Mouse (Mus musculus) MEL (cell line): ENCODE measurements around the gene Arsg. TPM values are rescaled to one million over a fixed set of nuclear protein-coding genes. Genes with fewer than 3 reads are reported as not detected.
A peak's percentile ranks its signal among the peaks of the same experiment; 100 is the strongest.
"Not testable (repeated sequence)": the region's sequence is repeated elsewhere in the genome, so short reads cannot be mapped to it uniquely, and the experiment has no call there.

Experiments
- DNase-seq: peaks from one replicate; pipeline ENCODE4 v3.0.0; 2011; ENCODE audit warnings: low read depth, low spot score
- H3K27ac ChIP-seq: 2 replicates; pipeline ENCODE4 v1.5.1; 2012; ENCODE audit warnings: low read depth, mild to moderate bottlenecking, control low read depth, low read length, moderate library complexity; ENCODE audit not compliant: control insufficient read depth
- H3K27me3 ChIP-seq, 2 experiments: fragments of 150-350 bp in 1 of 2; sonication (generic) in 1 of 2; 2 replicates each; pipeline ENCODE4 v1.6.1; 2012; ENCODE audit warnings: low read length in 2 of 2, mild to moderate bottlenecking in 2 of 2, improper control_type of control experiment in 1 of 2, moderate library complexity in 1 of 2; ENCODE audit not compliant: insufficient read depth in 2 of 2, control insufficient read depth in 1 of 2
- H3K36me3 ChIP-seq, 2 experiments: 2 replicates each; pipeline ENCODE4 v1.6.1; 2012 to 2014; ENCODE audit warnings: low read length in 2 of 2, improper control_type of control experiment in 1 of 2, inconsistent platforms in 1 of 2, mild to moderate bottlenecking in 1 of 2; ENCODE audit not compliant: insufficient read depth in 2 of 2, control insufficient read depth in 1 of 2
- H3K4me1 ChIP-seq, 2 experiments: fragments of 150-350 bp in 1 of 2; sonication (generic) in 1 of 2; 2 replicates each; pipeline ENCODE4 v1.6.1; 2012; ENCODE audit warnings: low read length in 2 of 2, improper control_type of control experiment in 1 of 2, mild to moderate bottlenecking in 1 of 2; ENCODE audit not compliant: insufficient read depth in 2 of 2, control insufficient read depth in 1 of 2
- H3K4me3 ChIP-seq, 2 experiments: fragments of 150-350 bp in 1 of 2; sonication (generic) in 1 of 2; 2 replicates each; pipeline ENCODE4 v1.5.1; 2012; ENCODE audit warnings: low read depth in 2 of 2, low read length in 2 of 2, mild to moderate bottlenecking in 2 of 2, moderate library complexity in 2 of 2, control low read depth in 1 of 2, improper control_type of control experiment in 1 of 2; ENCODE audit not compliant: control insufficient read depth in 1 of 2, insufficient read depth in 1 of 2
- H3K79me2 ChIP-seq: 2 replicates; pipeline ENCODE4 v1.6.1; 2012; ENCODE audit warnings: mild to moderate bottlenecking, low read length, moderate library complexity; ENCODE audit not compliant: control insufficient read depth, poor library complexity, insufficient read depth
- H3K9ac ChIP-seq: 2 replicates; pipeline ENCODE4 v1.6.1; 2012; ENCODE audit warnings: low read depth, mild to moderate bottlenecking, control low read depth, low read length, moderate library complexity; ENCODE audit not compliant: control insufficient read depth, poor library complexity, severe bottlenecking
- H3K9me3 ChIP-seq: fragments of 150-350 bp; sonication (generic); replicated peaks from 2 replicates; pipeline ENCODE4 v1.6.1; 2012; ENCODE audit warnings: mild to moderate bottlenecking, low read length, improper control_type of control experiment, moderate library complexity; ENCODE audit not compliant: insufficient read depth
- CTCF ChIP-seq, 3 experiments: IDR thresholded peaks in 2 of 3; conservative IDR thresholded peaks in 1 of 3; 2 replicates each; pipeline ENCODE4 v1.5.1; 2011 to 2012; ENCODE audit warnings: low read length in 3 of 3, low read depth in 2 of 3, mild to moderate bottlenecking in 2 of 3, improper control_type of control experiment in 1 of 3, inconsistent platforms in 1 of 3, mixed read lengths in 1 of 3, moderate library complexity in 1 of 3; ENCODE audit not compliant: control insufficient read depth in 1 of 3, insufficient read depth in 1 of 3, poor library complexity in 1 of 3, severe bottlenecking in 1 of 3
- EP300 ChIP-seq, 2 experiments: IDR thresholded peaks; 2 replicates each; pipeline ENCODE4 v1.6.1; 2011; ENCODE audit warnings: improper control_type of control experiment in 2 of 2, low read length in 2 of 2, low read depth in 1 of 2, mild to moderate bottlenecking in 1 of 2
- ETS1 ChIP-seq: IDR thresholded peaks from 2 replicates; pipeline ENCODE4 v1.6.1; 2012; ENCODE audit warnings: low read depth, mild to moderate bottlenecking, inconsistent platforms, low read length, improper control_type of control experiment, moderate library complexity
- GABPA ChIP-seq: IDR thresholded peaks from 2 replicates; pipeline ENCODE4 v1.6.1; 2012; ENCODE audit warnings: low read depth, mild to moderate bottlenecking, inconsistent platforms, low read length, improper control_type of control experiment, moderate library complexity
- HCFC1 ChIP-seq: IDR thresholded peaks from 2 replicates; pipeline ENCODE4 v1.6.1; 2012; ENCODE audit warnings: low read depth, mild to moderate bottlenecking, inconsistent platforms, low read length, improper control_type of control experiment, moderate library complexity
- JUND ChIP-seq: IDR thresholded peaks from 2 replicates; pipeline ENCODE4 v1.6.1; 2011; ENCODE audit warnings: low read depth, mild to moderate bottlenecking, improper control_type of control experiment, low read length
- MAX ChIP-seq: IDR thresholded peaks from 2 replicates; pipeline ENCODE4 v1.6.1; 2011; ENCODE audit warnings: low read length, improper control_type of control experiment
- MAZ ChIP-seq: IDR thresholded peaks from 2 replicates; pipeline ENCODE4 v1.6.1; 2012; ENCODE audit warnings: low read depth, mild to moderate bottlenecking, inconsistent platforms, low read length, improper control_type of control experiment
- MXI1 ChIP-seq: IDR thresholded peaks from 2 replicates; pipeline ENCODE4 v1.6.1; 2011; ENCODE audit warnings: mild to moderate bottlenecking, low read depth, low read length, improper control_type of control experiment
- MYB ChIP-seq: IDR thresholded peaks from 2 replicates; pipeline ENCODE4 v1.6.1; 2011; ENCODE audit warnings: mild to moderate bottlenecking, low read depth, low read length, improper control_type of control experiment
- MYC ChIP-seq: IDR thresholded peaks from 2 replicates; pipeline ENCODE4 v1.6.1; 2011; ENCODE audit warnings: low read depth, mild to moderate bottlenecking, low read length, improper control_type of control experiment, moderate library complexity
- RAD21 ChIP-seq: IDR thresholded peaks from 2 replicates; pipeline ENCODE4 v1.6.1; 2011; ENCODE audit warnings: mild to moderate bottlenecking, low read depth, low read length, improper control_type of control experiment
- RCOR1 ChIP-seq: IDR thresholded peaks from 2 replicates; pipeline ENCODE4 v1.6.1; 2012; ENCODE audit warnings: low read depth, mild to moderate bottlenecking, inconsistent platforms, low read length, improper control_type of control experiment
- SIN3A ChIP-seq: IDR thresholded peaks from 2 replicates; pipeline ENCODE4 v1.6.1; 2012; ENCODE audit warnings: low read length, improper control_type of control experiment, inconsistent platforms
- SMC3 ChIP-seq: IDR thresholded peaks from 2 replicates; pipeline ENCODE4 v1.6.1; 2011; ENCODE audit warnings: low read depth, low read length, improper control_type of control experiment
- TAL1 ChIP-seq: IDR thresholded peaks from 2 replicates; pipeline ENCODE4 v1.6.1; 2012; ENCODE audit warnings: mild to moderate bottlenecking, inconsistent platforms, low read length, moderate library complexity, mixed read lengths
- TBP ChIP-seq: IDR thresholded peaks from 2 replicates; pipeline ENCODE4 v1.8.0; 2011; ENCODE audit warnings: low read depth, low read length, improper control_type of control experiment
- USF2 ChIP-seq, 2 experiments: IDR thresholded peaks; 2 replicates each; pipeline ENCODE4 v1.6.1; 2011 to 2012; ENCODE audit warnings: improper control_type of control experiment in 2 of 2, low read length in 2 of 2, borderline replicate concordance in 1 of 2, inconsistent platforms in 1 of 2, low read depth in 1 of 2, mild to moderate bottlenecking in 1 of 2; ENCODE audit not compliant: insufficient read depth in 1 of 2
- ZC3H11A ChIP-seq: IDR thresholded peaks from 2 replicates; pipeline ENCODE4 v1.6.1; 2012; ENCODE audit warnings: low read depth, mild to moderate bottlenecking, inconsistent platforms, low read length, improper control_type of control experiment
- ZKSCAN1 ChIP-seq: IDR thresholded peaks from 2 replicates; pipeline ENCODE4 v1.6.1; 2012; ENCODE audit warnings: low read depth, mild to moderate bottlenecking, inconsistent platforms, low read length, improper control_type of control experiment, moderate library complexity
- ZNF384 ChIP-seq: IDR thresholded peaks from 2 replicates; pipeline ENCODE4 v1.6.1; 2012; ENCODE audit warnings: low read depth, mild to moderate bottlenecking, inconsistent platforms, low read length, improper control_type of control experiment
- polyA plus RNA-seq, 2 experiments: library from polyadenylated mRNA; stranded (reverse) in 1 of 2; unstranded in 1 of 2; fragments of >175 nt in 1 of 2; fragments of >200 nt in 1 of 2; gene quantifications; 2 replicates each; pipeline versions ENCODE4 v1.2.1 to v1.2.4; 2012; ENCODE audit warnings: low replicate concordance in 2 of 2, low read depth in 1 of 2; ENCODE audit not compliant: insufficient read length in 2 of 2, insufficient read depth in 1 of 2, missing spikeins in 1 of 2
- total RNA-seq: library from RNA; depleted of rRNA; stranded (reverse); fragments of 300-350 nt; gene quantifications from 2 replicates; pipeline ENCODE4 v1.2.3, GENCODE M21; 2012

Arsg gene
- total and polyA plus RNA-seq, 3 experiments, result 3.9 to 5.2 TPM; not detected in 1

GRCm38 (mm10) chr11:109616766-109617165, 143.6 kb downstream of the Arsg start:
- Histone ChIP-seq H3K27ac (peak overlapping the region; percentile 39), H3K36me3 (peaks cover 0 to 32% of the 10 kb centered on the region in 2 experiments; a peak in 2 of 4 replicates), H3K4me3 (0 out of 4 replicates have a peak overlapping the region, but pooled peaks of 1 of the 2 experiments have one; percentile 14), H3K9me3 (no peaks in the 10 kb centered on the region), H3K9ac (peak overlapping the region; percentile 41; the same call in 1 of the 2 replicates), H3K79me2 (no peaks in the 10 kb centered on the region), H3K27me3 (no peaks in the 10 kb centered on the region), H3K4me1 (peaks cover 18 to 34% of the 10 kb centered on the region in 2 experiments)
- peak; percentile 32 for DNase-seq
- TF ChIP-seq EP300 (IDR thresholded peaks at IDR 0.05; ENCODE audit: low read depth in 1 of 2, low read length in 2 of 2) (peak in 1 of 2 experiments; percentile 4; a peak in 1 of 4 replicates), ZKSCAN1 (no peak), ETS1 (no peak; the same call in 1 of the 2 replicates)

- not testable (repeated sequence) for H3K4me3 ChIP-seq, H3K79me2 ChIP-seq, H3K27ac ChIP-seq, H3K9ac ChIP-seq, H3K27me3 ChIP-seq, H3K9me3 ChIP-seq
- peak; percentile 90 for DNase-seq
- TF ChIP-seq JUND (peak; percentile 100), ZNF384 (peak; percentile 27; the same call in 1 of the 2 replicates), SIN3A (peak; percentile 73), ETS1 (0 out of 2 replicates have a peak, but pooled peaks have one; percentile 32), CTCF (IDR thresholded peaks at IDR 0.05 in 2 of 3, conservative IDR thresholded peaks at IDR 0.05 in 1 of 3; ENCODE audit: control insufficient read depth in 1 of 3, insufficient read depth in 1 of 3, low read depth in 2 of 3, low read length in 3 of 3, poor library complexity in 1 of 3, severe bottlenecking in 1 of 3) (peak; percentile 72 to 78 (median 74)), SMC3 (peak; percentile 84), MAZ (0 out of 2 replicates have a peak, but pooled peaks have one; percentile 67), HCFC1 (peak; percentile 54), MXI1 (peak; percentile 56; the same call in 1 of the 2 replicates), RAD21 (peak; percentile 81), MYC (peak; percentile 69; the same call in 1 of the 2 replicates), ZC3H11A (peak; percentile 76)
- Histone ChIP-seq H3K36me3 (peaks cover 0 to 27% of the 10 kb centered on the region in 2 experiments; a peak in 2 of 4 replicates), H3K4me1 (peaks cover 12 to 27% of the 10 kb centered on the region in 2 experiments)
These were observed 145.9 kb downstream of the Arsg start for GRCm38 (mm10) chr11:109619055-109619454.

GRCm38 (mm10) chr11:109620356-109620755, 147.2 kb downstream of the Arsg start:
- TF ChIP-seq MAX (no peak), ZC3H11A (no peak), TAL1 (no peak), GABPA (no peak), HCFC1 (no peak), RCOR1 (no peak), TBP (no peak), USF2 (IDR thresholded peaks at IDR 0.05; ENCODE audit: borderline replicate concordance in 1 of 2, insufficient read depth in 1 of 2, low read depth in 1 of 2, low read length in 2 of 2) (no peak), ZKSCAN1 (no peak), MYB (no peak), SMC3 (no peak)
- TF ChIP-seq, all 39 proteins: peak for 0
- H3K79me2 ChIP-seq, result no peaks in the 10 kb centered on the region
- no peak overlapping the region for H3K9ac ChIP-seq
- no peak overlapping the region for H3K27ac ChIP-seq
- no peak for DNase-seq
- no peaks in the 10 kb centered on the region for H3K27me3 ChIP-seq
- H3K4me1 ChIP-seq, result peaks cover 12 to 27% of the 10 kb centered on the region in 2 experiments
- no peak overlapping the region for H3K4me3 ChIP-seq
- peaks cover 0 to 27% of the 10 kb centered on the region in 2 experiments; a peak in 2 of 4 replicates for H3K36me3 ChIP-seq
- no peaks in the 10 kb centered on the region for H3K9me3 ChIP-seq
